Comparison of ENCODE assay signal across 8 mouse cellular contexts in genomic region chr11:60070599-60070998, GRCm38 (mm10). TPM values are rescaled to one million over a fixed set of nuclear protein-coding genes. Genes with fewer than 3 reads are reported as not detected.
A peak's percentile ranks its signal among the peaks of the same experiment; 100 is the strongest.
DNase-seq lines count a peak whose midpoint lies in the region; ATAC-seq and TF ChIP-seq lines count a peak whose summit lies in the region.

No protein-coding gene starts in this region.

- H3K27ac ChIP-seq in stomach, postnatal 0 days (replicated peaks), result no peak overlapping the region

- H3K4me2 ChIP-seq in stomach, postnatal 0 days (replicated peaks; ENCODE audit: low read depth), result no peak overlapping the region

- DNase-seq in gastrocnemius, adult 18-20 months (ENCODE audit: low spot score), result peak; percentile 40
- no peak for DNase-seq in gastrocnemius, postnatal 25 days
- DNase-seq in right cerebral cortex, postnatal 4 days, result peak; percentile 61
- DNase-seq in right cerebral cortex, postnatal 36 days (ENCODE audit: low spot score in 2 of 2), result no peak
- peak; percentile 64 to 66 for DNase-seq in cerebellum, adult 18-20 months
- peak; percentile 67 for DNase-seq in heart, postnatal 4 days
- DNase-seq in lung, postnatal 36 days, result peak; percentile 74
- peak; percentile 67 for DNase-seq in stomach, postnatal 0 days (ENCODE audit: low spot score)

- no peak overlapping the region for H3K4me3 ChIP-seq in stomach, postnatal 0 days (ENCODE audit: low read depth, low read length)

- H3K27me3 ChIP-seq in stomach, postnatal 0 days (ENCODE audit: control insufficient read depth, insufficient read depth, low read length), result no peaks in the 10 kb centered on the region

- no peaks in the 10 kb centered on the region for H3K4me1 ChIP-seq in stomach, postnatal 0 days (replicated peaks; ENCODE audit: control insufficient read depth, insufficient read depth)

- WGBS in stomach, postnatal 0 days, result 38% methylated on average over 8 of the region's 8 CpGs

- 0 out of 2 replicates have a peak, but pooled peaks have one; percentile 36 for ATAC-seq in stomach, postnatal 0 days (ENCODE audit: low FRiP score, low TSS enrichment)

- H3K9ac ChIP-seq in stomach, postnatal 0 days (ENCODE audit: low read length), result no peak overlapping the region

- peak; percentile 81 for TF ChIP-seq CTCF in stomach, postnatal 0 days (IDR thresholded peaks at IDR 0.05; ENCODE audit: low read depth)

- no peak for TF ChIP-seq EP300 in stomach, postnatal 0 days (optimal IDR thresholded peaks at IDR 0.05)

- no peaks in the 10 kb centered on the region for H3K9me3 ChIP-seq in stomach, postnatal 0 days (ENCODE audit: control insufficient read depth, low read length)

- no peaks in the 10 kb centered on the region for H3K36me3 ChIP-seq in stomach, postnatal 0 days (ENCODE audit: control insufficient read depth, insufficient read depth, low read length)

RNA-seq across cellular contexts. Expression of gene Pemt, which starts 24.3 kb away (rescaled TPM):
- 1 to 10 TPM; 2.7 to 4.6 TPM for total RNA-seq in gastrocnemius, adult 18-20 months (2021)
- total RNA-seq in gastrocnemius, postnatal 25 days (2021), result 1 to 10 TPM; 2.6 to 3.7 TPM
- 1 to 10 TPM; 2.3 to 2.9 TPM for total RNA-seq in heart, postnatal 4 days (2021)
- polyA plus RNA-seq in stomach, postnatal 0 days (2015; fragmentation: Nextera tagmentation; extraction: Ambion mirVana), result 8.3 and 9.0 TPM in 2 replicates

RNA-seq across cellular contexts. Expression of gene Rai1, which starts 34.2 kb away (rescaled TPM):
- total RNA-seq in gastrocnemius, adult 18-20 months (2021), result 10 to 100 TPM; 16.6 to 17.3 TPM
- 10 to 100 TPM; 17.3 to 21.6 TPM for total RNA-seq in gastrocnemius, postnatal 25 days (2021)
- 10 to 100 TPM; 50.6 to 58.0 TPM for total RNA-seq in heart, postnatal 4 days (2021)
- polyA plus RNA-seq in stomach, postnatal 0 days (2015; fragmentation: Nextera tagmentation; extraction: Ambion mirVana), result 10.6 and 10.7 TPM in 2 replicates

Comparison
In these comparisons a context has a peak if more than half of its experiments do, and no peak if none do; other contexts are left out.
1. DNase-seq: peak in gastrocnemius, adult 18-20 months (single experiment), right cerebral cortex, postnatal 4 days (single experiment), cerebellum, adult 18-20 months (2 of 2), heart, postnatal 4 days (single experiment), lung, postnatal 36 days (single experiment) and stomach, postnatal 0 days (single experiment); none in gastrocnemius, postnatal 25 days (single experiment) and right cerebral cortex, postnatal 36 days (0 of 2).